Mouse (Mus musculus): ENCODE data around the gene Plcl2.
"Not testable (repeated sequence)": the region's sequence is repeated elsewhere in the genome, so short reads cannot be mapped to it uniquely, and the experiment has no call there.

The Plcl2 gene

GRCm38 (mm10) chr17:50536409-50537194, 27.4 kb downstream of the Plcl2 start:
- no peak for DNase-seq (ENCODE audit: low read depth)

- DNase-seq (ENCODE audit: low read depth) = no peak
Observed at GRCm38 (mm10) chr17:50537786-50538185, 28.6 kb downstream of the Plcl2 start.

- no peak for DNase-seq (ENCODE audit: low read depth)
Observed at GRCm38 (mm10) chr17:50544860-50545259, 35.7 kb downstream of the Plcl2 start.

GRCm38 (mm10) chr17:50545274-50545673, 36.1 kb downstream of the Plcl2 start:
- DNase-seq (ENCODE audit: low read depth) = no peak

GRCm38 (mm10) chr17:50552130-50552529, 42.9 kb downstream of the Plcl2 start:
- DNase-seq (ENCODE audit: low read depth) = no peak

GRCm38 (mm10) chr17:50557566-50558238, 48.5 kb downstream of the Plcl2 start:
- DNase-seq (ENCODE audit: low read depth) = no peak

- DNase-seq (ENCODE audit: low read depth) = no peak
Observed at GRCm38 (mm10) chr17:50558239-50558625, 49.0 kb downstream of the Plcl2 start.

GRCm38 (mm10) chr17:50565376-50566123, 56.3 kb downstream of the Plcl2 start:
- DNase-seq (ENCODE audit: low read depth) = no peak

- no peak for DNase-seq (ENCODE audit: low read depth)
Observed at GRCm38 (mm10) chr17:50568846-50569245, 59.6 kb downstream of the Plcl2 start.

- DNase-seq (ENCODE audit: low read depth) = not testable (repeated sequence)
Observed at GRCm38 (mm10) chr17:50570228-50570627, 61.0 kb downstream of the Plcl2 start.

- no peak for DNase-seq (ENCODE audit: low read depth)
Observed at GRCm38 (mm10) chr17:50570681-50571398, 61.6 kb downstream of the Plcl2 start.

- DNase-seq (ENCODE audit: low read depth) = no peak
Observed at GRCm38 (mm10) chr17:50574161-50574560, 65.0 kb downstream of the Plcl2 start.

GRCm38 (mm10) chr17:50580416-50580815, 71.2 kb downstream of the Plcl2 start:
- no peak for DNase-seq (ENCODE audit: low read depth)

- DNase-seq (ENCODE audit: low read depth) = no peak
Observed at GRCm38 (mm10) chr17:50586834-50587233, 77.6 kb downstream of the Plcl2 start.

- no peak for DNase-seq (ENCODE audit: low read depth)
Observed at GRCm38 (mm10) chr17:50587941-50588340, 78.7 kb downstream of the Plcl2 start.

GRCm38 (mm10) chr17:50600178-50600577, 91.0 kb downstream of the Plcl2 start:
- DNase-seq (ENCODE audit: low read depth) = no peak

GRCm38 (mm10) chr17:50600696-50601095, 91.5 kb downstream of the Plcl2 start:
- DNase-seq (ENCODE audit: low read depth) = no peak

- DNase-seq (ENCODE audit: low read depth) = no peak
Observed at GRCm38 (mm10) chr17:50606890-50607289, 97.7 kb downstream of the Plcl2 start.

GRCm38 (mm10) chr17:50609908-50610307, 100.7 kb downstream of the Plcl2 start:
- DNase-seq (ENCODE audit: low read depth) = no peak

- DNase-seq (ENCODE audit: low read depth) = no peak
Observed at GRCm38 (mm10) chr17:50620794-50621537, 111.8 kb downstream of the Plcl2 start.

- no peak for DNase-seq (ENCODE audit: low read depth)
Observed at GRCm38 (mm10) chr17:50621996-50622395, 112.8 kb downstream of the Plcl2 start.
